Mouse (Mus musculus) hindlimb bud, embryonic 11.5 days (tissue): Measurements from ENCODE around the gene Ap2a2.
"Not testable (repeated sequence)": the region's sequence is repeated elsewhere in the genome, so short reads cannot be mapped to it uniquely, and the experiment has no call there.

Experiments
- DNase-seq: peaks from one replicate; pipeline ENCODE4 v3.0.0-alpha.2; 2012; ENCODE audit warnings: low read depth, low spot score; ENCODE audit errors: extremely low spot score

Ap2a2 gene

GRCm38 (mm10) chr7:141559726-141560325, 2.1 kb upstream of the Ap2a2 start:
- no peak for DNase-seq

GRCm38 (mm10) chr7:141560471-141560870, 1.5 kb upstream of the Ap2a2 start:
- no peak for DNase-seq

DNA sequence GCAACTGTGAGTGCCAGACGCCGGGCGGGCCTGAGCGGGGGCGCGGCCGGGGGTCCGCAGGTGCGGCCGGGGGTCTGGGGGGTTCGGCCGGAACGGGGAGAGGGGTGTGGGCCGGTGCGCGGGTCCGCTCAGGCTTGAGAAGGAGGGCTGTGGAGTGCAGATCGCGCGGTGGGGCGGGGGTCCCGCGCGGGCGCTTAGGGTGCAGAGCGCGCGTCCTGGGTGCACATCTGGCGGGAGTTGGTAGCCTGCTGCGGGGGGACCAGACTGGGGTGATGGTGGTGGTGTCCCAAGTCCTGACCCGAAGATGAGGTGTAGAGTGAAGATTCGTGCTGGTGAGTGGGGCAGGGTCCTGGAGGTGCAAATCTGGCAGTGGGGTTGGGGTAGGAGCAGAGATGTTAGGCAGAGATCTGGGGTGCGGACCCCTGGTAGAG, 463 bp downstream of the Ap2a2 start:
- no peak for DNase-seq

- no peak for DNase-seq
Measured at GRCm38 (mm10) chr7:141562852-141563427, 967 bp downstream of the Ap2a2 start.

DNA sequence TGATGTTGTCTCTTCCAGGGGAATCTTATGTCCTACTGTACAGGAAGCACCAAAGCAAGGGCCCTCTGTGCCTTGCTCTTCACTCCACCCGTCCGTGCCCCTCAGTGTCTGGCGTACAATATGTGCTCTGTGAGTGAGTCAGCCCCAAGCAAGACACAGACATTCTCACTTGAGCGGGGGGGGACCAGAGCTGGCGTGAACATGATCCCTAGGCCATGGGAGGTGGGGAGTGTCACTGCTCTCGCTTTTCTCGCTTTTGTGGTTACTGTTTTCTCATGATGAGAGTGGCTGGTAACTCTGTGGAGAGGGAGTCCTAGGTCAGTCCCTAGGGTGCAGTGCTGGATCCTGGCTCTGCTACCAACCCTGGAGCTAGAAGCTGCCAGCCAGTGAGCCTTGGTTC, 2.6 kb downstream of the Ap2a2 start:
- no peak for DNase-seq

GRCm38 (mm10) chr7:141566587-141566986, 4.6 kb downstream of the Ap2a2 start:
- no peak for DNase-seq

GRCm38 (mm10) chr7:141569283-141569803, 7.4 kb downstream of the Ap2a2 start:
- no peak for DNase-seq

- DNase-seq = no peak
Measured at GRCm38 (mm10) chr7:141569916-141570315, 7.9 kb downstream of the Ap2a2 start.

DNA sequence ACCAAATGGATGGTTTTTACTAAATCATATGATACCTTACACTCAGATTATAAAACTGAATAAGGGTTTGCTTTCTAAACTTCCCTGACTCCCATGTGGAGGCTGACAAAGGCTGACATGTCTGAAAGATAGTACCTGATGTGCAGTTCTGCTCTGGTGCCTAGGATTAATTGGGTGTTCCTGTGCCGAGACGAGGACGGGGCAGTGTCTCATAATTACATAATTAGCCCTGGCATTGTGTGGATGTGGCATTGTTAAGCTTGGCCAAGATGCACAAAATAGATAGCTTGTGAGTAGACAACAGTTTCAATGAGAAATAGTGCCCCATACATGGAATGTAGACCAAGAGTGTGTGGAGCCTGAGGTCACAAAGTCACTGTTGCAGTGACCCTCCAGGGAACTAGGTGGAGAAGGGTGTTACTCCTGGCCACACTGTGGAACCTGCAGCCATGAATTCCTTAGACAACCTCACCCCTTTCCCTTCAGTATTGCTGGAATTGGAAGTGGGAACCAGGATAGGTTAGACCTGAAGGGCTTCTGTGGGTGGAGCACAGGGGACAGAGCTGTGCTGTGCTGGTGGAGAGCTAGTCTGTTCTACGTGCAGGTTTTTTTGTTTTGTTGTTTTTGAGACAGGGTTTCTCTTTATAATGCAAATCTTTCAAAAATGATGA, 8.8 kb downstream of the Ap2a2 start:
- no peak for DNase-seq

- no peak for DNase-seq
Measured at GRCm38 (mm10) chr7:141574041-141574440, 12.1 kb downstream of the Ap2a2 start.

GRCm38 (mm10) chr7:141575481-141575880, 13.5 kb downstream of the Ap2a2 start:
- DNase-seq = no peak

DNA sequence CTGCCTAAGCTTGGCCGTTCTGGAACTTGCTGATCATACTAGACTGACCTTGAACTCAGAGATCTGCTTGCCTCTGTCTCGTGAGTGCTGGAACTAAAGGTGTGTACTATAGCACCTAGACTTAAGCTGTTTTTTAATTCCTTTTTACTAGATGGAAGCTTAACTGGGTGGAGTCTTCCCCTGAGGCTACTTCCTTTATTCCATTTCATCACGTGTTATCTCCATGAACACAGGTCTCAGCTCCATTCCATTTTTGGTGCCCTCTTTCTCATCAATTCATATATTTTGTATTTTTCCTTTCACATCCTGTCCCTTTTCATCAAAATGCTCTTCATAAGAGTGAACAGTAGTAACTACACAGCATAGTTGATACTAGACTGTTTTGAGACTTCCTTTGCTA, 15.8 kb downstream of the Ap2a2 start:
- DNase-seq = no peak

DNA sequence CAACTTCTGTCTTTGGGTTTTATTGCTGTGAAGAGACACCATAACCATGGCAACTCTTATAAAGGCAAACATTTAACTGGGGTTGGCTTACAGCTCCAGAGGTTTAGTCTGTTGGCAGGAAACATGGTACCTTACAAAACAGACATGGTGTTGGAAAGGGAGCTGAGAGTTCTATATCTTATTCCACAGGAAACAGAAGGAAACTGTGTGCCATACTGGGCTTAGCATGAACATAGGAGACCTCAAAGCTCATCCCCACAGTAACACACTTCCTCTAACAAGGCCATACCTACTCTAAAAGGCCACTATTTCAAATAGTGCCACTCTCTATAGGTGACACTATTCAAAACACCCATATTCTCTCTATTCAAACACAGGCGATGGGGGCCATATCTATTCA, 16.5 kb downstream of the Ap2a2 start:
- DNase-seq = no peak

DNA sequence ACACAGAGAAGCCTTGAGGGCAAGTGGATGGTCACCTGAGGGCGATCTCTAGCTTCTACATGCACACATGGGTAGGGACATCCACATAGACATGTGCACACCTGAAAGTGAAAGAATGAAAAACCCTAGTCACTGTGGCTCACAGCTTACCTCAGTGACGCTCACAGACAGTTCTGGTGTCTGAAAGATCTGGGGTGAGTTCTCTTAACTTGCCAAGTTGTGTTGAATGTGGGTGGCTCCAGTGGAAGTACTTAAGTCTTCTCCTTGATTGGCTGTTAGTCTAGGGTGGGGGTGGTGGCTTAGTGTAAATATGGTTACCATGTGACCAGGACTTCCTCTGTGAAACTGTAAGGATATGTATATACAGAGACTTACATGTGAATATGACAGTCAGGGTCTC, 17.0 kb downstream of the Ap2a2 start:
- no peak for DNase-seq

DNA sequence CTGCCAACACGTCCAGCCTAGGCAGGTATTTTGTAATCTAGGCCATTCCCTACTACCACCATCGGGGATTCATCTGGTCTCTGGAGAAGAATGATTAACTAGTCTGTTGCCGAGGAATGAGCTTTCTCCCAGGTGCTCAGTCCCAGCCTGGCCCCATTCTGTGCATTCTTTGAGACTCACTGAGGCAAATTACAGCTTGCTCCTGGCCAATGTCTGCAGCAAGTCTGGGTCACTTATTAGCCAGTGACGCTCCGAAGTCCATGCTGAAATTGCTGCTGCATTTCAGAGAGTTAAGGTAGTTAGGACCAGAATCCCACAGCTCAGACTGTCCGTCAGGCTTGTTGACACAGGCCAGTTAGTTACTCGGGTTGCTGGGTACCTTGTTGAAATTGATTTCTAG, 19.4 kb downstream of the Ap2a2 start:
- no peak for DNase-seq

- no peak for DNase-seq
Measured at GRCm38 (mm10) chr7:141584048-141584841, 22.3 kb downstream of the Ap2a2 start.

DNA sequence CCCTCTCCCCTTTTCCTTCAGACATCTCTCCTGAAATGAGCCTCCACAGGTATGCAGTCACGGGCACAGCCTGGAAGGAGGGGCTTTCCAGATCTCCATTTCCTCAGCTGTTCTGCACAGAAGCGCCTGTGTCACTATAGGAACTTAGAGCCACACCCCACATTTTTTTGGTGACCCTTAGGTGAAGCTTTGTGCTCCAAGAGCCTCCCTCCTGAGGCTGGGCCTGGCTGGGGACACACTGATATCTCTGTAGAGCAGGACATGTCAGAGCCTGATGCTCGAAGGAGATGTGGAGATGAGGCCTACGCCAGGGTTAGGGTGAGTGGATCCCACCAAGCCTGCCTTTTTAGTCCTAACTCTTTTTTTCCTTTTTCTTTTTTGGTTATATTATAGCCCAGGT, 23.3 kb downstream of the Ap2a2 start:
- no peak for DNase-seq

GRCm38 (mm10) chr7:141585881-141586280, 23.9 kb downstream of the Ap2a2 start:
- DNase-seq = no peak

- no peak for DNase-seq
Measured at GRCm38 (mm10) chr7:141588890-141589289, 26.9 kb downstream of the Ap2a2 start.

- not testable (repeated sequence) for DNase-seq
Measured at GRCm38 (mm10) chr7:141590249-141590648, 28.3 kb downstream of the Ap2a2 start.

DNA sequence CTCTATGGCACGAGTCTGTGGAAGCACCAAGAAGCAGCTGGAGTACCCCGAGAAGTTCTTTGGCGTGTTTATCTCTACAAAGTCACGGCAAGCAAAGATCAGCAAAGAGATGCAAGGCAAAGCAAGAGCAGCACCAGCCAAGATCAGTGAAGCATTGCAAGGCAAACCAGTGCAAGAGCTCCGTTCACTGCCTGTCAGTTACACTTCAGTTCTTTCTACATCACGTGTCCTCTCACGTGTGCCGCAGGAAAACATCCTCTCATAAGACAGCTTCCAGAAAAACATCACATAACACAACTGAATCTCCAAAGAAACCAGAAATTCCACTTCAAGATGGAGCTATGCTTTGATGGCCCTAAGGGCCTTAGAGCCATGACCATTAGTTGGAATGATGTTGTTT, 29.0 kb downstream of the Ap2a2 start:
- no peak for DNase-seq

- DNase-seq = no peak
Measured at GRCm38 (mm10) chr7:141592096-141592495, 30.1 kb downstream of the Ap2a2 start.
